Mouse (Mus musculus): ENCODE measurements at regions not wholly inside any gene's neighbourhood (a gene's known extent, or its start where the extent isn't known, plus 50 kb on each side); places are given as distances from the start of the nearest gene placed in this dataset.

GRCm38 (mm10) chr3:142965604-142966003, 83.8 kb upstream of the Pkn2 start:
- DNase-seq (ENCODE audit: low read depth, low spot score): no peak

- DNase-seq (ENCODE audit: low read depth, low spot score): no peak
Measured at GRCm38 (mm10) chr3:142963818-142964372, 82.1 kb upstream of the Pkn2 start.

- no peak for DNase-seq (ENCODE audit: low read depth, low spot score)
Measured at GRCm38 (mm10) chr3:142957768-142958167, 76.0 kb upstream of the Pkn2 start.

GRCm38 (mm10) chr3:142948771-142949170, 67.0 kb upstream of the Pkn2 start:
- DNase-seq (ENCODE audit: low read depth, low spot score): peak; percentile 24

- no peak for DNase-seq (ENCODE audit: low read depth, low spot score)
Measured at GRCm38 (mm10) chr3:142941319-142942024, 59.7 kb upstream of the Pkn2 start.

- DNase-seq (ENCODE audit: low read depth, low spot score): no peak
Measured at GRCm38 (mm10) chr3:142940874-142941273, 59.1 kb upstream of the Pkn2 start.

- DNase-seq (ENCODE audit: low read depth, low spot score): no peak
Measured at GRCm38 (mm10) chr3:142939773-142940172, 58.0 kb upstream of the Pkn2 start.

- no peak for DNase-seq (ENCODE audit: low read depth, low spot score)
Measured at GRCm38 (mm10) chr3:142935949-142936348, 54.1 kb upstream of the Pkn2 start.

GRCm38 (mm10) chr3:142934326-142934725, 52.5 kb upstream of the Pkn2 start:
- DNase-seq (ENCODE audit: low read depth, low spot score): no peak

- no peak for DNase-seq (ENCODE audit: low read depth, low spot score)
Measured at GRCm38 (mm10) chr3:142933684-142934259, 52.0 kb upstream of the Pkn2 start.

Data from retina, postnatal 7 days (tissue).